Mouse (Mus musculus) hindbrain, embryonic 12.5 days (tissue): Measurements from ENCODE around the gene Spem2. TPM values are rescaled to one million over a fixed set of nuclear protein-coding genes. Genes with fewer than 3 reads are reported as not detected.

Experiments
- ATAC-seq: fragments of 200-750 bp; cut with Nextera tagmentation; 2 replicates; pipeline ENCODE4 v1.8.0; 2017; ENCODE audit warnings: moderate TSS enrichment; ENCODE audit not compliant: low FRiP score
- H3K27ac ChIP-seq: fragments of 300-500 bp; sonication (generic); 2 replicates; pipeline ENCODE4 v1.5.1; 2016; ENCODE audit warnings: mild to moderate bottlenecking
- H3K27me3 ChIP-seq: fragments of 300-500 bp; sonication (generic); 2 replicates; pipeline ENCODE4 v1.6.1; 2016; ENCODE audit warnings: mild to moderate bottlenecking
- H3K36me3 ChIP-seq: fragments of 300-500 bp; sonication (generic); 2 replicates; pipeline ENCODE4 v1.6.1; 2016; ENCODE audit warnings: mild to moderate bottlenecking
- H3K4me1 ChIP-seq: fragments of 300-500 bp; sonication (generic); 2 replicates; pipeline ENCODE4 v1.6.1; 2016
- H3K4me2 ChIP-seq: fragments of 300-500 bp; sonication (generic); replicated peaks from 2 replicates; pipeline ENCODE4 v1.6.1; 2016; ENCODE audit warnings: mild to moderate bottlenecking
- H3K4me3 ChIP-seq: fragments of 300-500 bp; sonication (generic); 2 replicates; pipeline ENCODE4 v1.5.1; 2016; ENCODE audit warnings: mild to moderate bottlenecking
- H3K9ac ChIP-seq: fragments of 300-500 bp; sonication (generic); 2 replicates; pipeline ENCODE4 v1.6.1; 2016; ENCODE audit warnings: mild to moderate bottlenecking, moderate library complexity
- H3K9me3 ChIP-seq: fragments of 300-500 bp; sonication (generic); replicated peaks from 2 replicates; pipeline ENCODE4 v1.6.1; 2016; ENCODE audit warnings: mild to moderate bottlenecking
- WGBS: fragments of 180-500 bp; shearing (Covaris S2); methylation state at CpG from one replicate; pipeline ENCODE4 v1.1.7; 2016; 5-methylcytosine and 5-hydroxymethylcytosine counted together
- polyA plus RNA-seq: library from polyadenylated mRNA; unstranded; fragments of >200 nt; fragmentation: Nextera tagmentation; extraction: Ambion mirVana; gene quantifications from 2 replicates; pipeline ENCODE4 v1.2.1, GENCODE M21; 2016

Spem2 gene
- polyA plus RNA-seq, 1 experiment from 2014 or later, result not detected

DNA sequence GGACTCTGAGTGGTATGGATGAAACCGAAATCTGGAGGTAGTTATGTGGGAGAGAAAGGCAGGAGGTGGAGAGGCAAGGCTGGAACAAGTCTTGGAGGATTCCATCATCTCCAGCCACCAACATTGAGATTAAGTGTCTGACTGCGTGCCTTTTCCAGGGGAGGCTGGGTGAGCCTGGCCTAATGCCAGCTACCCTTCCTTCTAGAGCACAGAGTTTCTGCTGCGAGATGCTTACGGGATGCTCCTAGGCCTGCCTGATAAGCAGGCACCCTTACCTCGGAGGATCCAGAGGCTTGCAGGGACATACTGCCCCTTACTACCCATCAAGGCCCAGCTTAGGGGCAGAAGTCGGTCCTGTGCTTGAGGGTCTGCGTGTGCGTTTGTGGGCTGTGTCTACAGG is 15.3 kb upstream of the Spem2 start:
- H3K9me3 ChIP-seq, result no peaks in the 10 kb centered on the region
- peaks cover 38% of the 10 kb centered on the region for H3K36me3 ChIP-seq
- H3K27ac ChIP-seq, result no peak overlapping the region
- no peak for ATAC-seq
- peaks cover 49% of the 10 kb centered on the region for H3K4me1 ChIP-seq
- peak overlapping the region; percentile 88 for H3K4me3 ChIP-seq
- H3K4me2 ChIP-seq, result peak overlapping the region; percentile 97
- peaks cover 12% of the 10 kb centered on the region; the same call in 1 of the 2 replicates for H3K27me3 ChIP-seq
- WGBS, result 68% methylated on average over 8 of the region's 8 CpGs
- peak overlapping the region; percentile 98 for H3K9ac ChIP-seq

DNA sequence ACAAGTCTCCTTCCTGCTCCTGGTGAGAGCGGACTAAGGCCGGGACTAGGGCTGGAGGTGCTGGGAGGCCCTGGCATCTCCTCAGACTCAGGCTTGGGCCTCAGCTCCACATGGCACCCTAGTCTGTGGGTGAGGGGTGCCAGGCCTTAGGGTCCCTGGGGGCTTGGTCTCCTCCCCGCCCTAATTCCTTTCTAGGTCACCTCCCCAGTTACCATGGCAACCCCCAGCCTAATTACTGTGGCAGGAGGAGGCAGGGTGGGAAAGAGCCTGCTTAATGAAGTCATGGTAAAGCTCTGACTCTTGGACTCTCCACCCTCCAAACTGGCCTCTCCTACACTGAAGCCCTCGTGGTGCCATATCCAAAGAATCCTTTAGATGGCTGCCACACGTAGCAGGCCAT is 10.6 kb upstream of the Spem2 start:
- Histone ChIP-seq H3K36me3 (peaks cover 84% of the 10 kb centered on the region), H3K4me1 (peaks cover 22% of the 10 kb centered on the region), H3K9me3 (no peaks in the 10 kb centered on the region), H3K9ac (no peak overlapping the region), H3K4me2 (no peak overlapping the region), H3K27me3 (0 out of 2 replicates have a peak, but pooled peaks cover 9% of the 10 kb centered on the region), H3K4me3 (no peak overlapping the region), H3K27ac (no peak overlapping the region)
- ATAC-seq, result no peak
- WGBS, result 62% methylated on average over 5 of the region's 5 CpGs

DNA sequence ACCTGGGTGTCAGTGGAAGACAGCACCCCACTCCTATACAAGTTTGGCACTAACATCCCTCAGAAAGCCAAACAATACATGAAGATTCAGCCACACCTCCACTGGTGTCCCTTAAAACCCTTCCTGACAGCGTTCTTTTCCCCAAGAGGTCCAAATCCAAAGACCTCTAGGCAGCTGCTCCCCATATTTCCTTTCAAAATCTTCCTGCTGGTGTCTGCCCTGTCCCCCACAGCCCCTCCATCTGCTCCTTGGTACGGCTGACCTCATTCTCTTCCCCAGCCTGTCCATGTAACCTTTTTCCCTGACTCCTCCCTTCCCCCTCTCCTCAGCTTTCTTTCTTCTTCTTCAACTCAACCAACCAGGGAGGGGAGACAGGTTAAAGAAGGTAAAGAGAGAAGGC is 5.2 kb upstream of the Spem2 start:
- Histone ChIP-seq H3K27me3 (no peaks in the 10 kb centered on the region), H3K4me2 (no peak overlapping the region), H3K4me3 (no peak overlapping the region), H3K9me3 (no peaks in the 10 kb centered on the region), H3K36me3 (peaks cover 46% of the 10 kb centered on the region), H3K27ac (0 out of 2 replicates have a peak overlapping the region, but pooled peaks have one; percentile 7), H3K4me1 (no peaks in the 10 kb centered on the region), H3K9ac (no peak overlapping the region)
- ATAC-seq, result no peak
- WGBS, result 77% methylated on average over 2 of the region's 2 CpGs

DNA sequence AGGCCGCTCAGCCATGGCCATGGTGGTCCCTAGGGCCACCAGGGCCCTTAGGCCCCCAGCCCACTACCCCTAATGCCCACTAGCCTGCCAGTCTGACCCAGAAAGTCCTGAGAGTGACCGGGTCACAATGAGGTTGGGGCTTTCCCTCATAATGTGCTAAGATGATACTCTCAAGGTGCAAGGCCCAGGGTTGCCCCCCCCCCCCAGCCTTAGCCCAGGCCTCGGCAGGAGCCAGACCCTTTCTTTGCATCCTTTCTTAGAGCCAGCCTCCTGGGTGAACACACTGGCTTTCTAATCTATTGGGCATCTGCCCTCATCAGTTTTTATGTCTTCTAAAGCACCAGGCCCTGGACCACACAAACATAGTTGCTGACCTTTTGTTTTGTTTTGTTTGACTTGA is 3.8 kb upstream of the Spem2 start, which contains the start of gene Spem1:
Gene Spem1 (minus strand): TSS at position 101 of the 400 bp plus-strand sequence.
- Histone ChIP-seq H3K9ac (no peak within 1 kb of the TSS), H3K4me2 (no peak within 1 kb of the TSS), H3K4me1 (no peaks in the 10 kb centered on the region)

DNA sequence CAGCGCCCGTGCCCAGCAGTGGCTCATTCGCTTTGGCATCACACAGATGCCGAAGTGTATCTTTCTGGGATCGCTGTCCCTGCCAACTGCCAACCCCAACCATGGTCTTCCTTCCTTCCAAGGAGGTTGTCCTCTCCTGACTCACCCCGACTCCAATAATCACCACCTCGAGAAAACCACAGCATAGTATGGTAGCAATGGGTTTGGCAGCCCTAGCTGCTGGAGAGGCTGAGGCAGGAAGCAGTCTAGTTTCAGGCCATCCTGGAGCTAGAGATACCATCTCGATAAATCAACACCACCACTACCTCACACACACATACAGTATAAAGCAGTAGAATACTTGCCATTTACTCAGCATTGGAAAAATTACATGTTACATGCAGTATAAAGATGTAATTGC is 606 bp upstream of the Spem2 start:
- H3K9ac ChIP-seq, result no peak overlapping the region
- H3K27ac ChIP-seq, result no peak overlapping the region
- no peaks in the 10 kb centered on the region for H3K27me3 ChIP-seq
- H3K9me3 ChIP-seq, result 0 out of 2 replicates have a peak, but pooled peaks cover 10% of the 10 kb centered on the region
- H3K4me1 ChIP-seq, result no peaks in the 10 kb centered on the region
- no peak for ATAC-seq
- no peak overlapping the region for H3K4me2 ChIP-seq
- no peak overlapping the region for H3K4me3 ChIP-seq
- H3K36me3 ChIP-seq, result peaks cover under 1% of the 10 kb centered on the region; the same call in 1 of the 2 replicates
- WGBS, result 90% methylated on average over 8 of the region's 8 CpGs

More for the DNA sequence above, 3.8 kb upstream of the Spem2 start, which contains the start of gene Spem1:
- H3K27ac ChIP-seq, result no peak within 1 kb of the TSS
- H3K27me3 ChIP-seq, result no peaks in the 10 kb centered on the region
- 83% methylated on average over 3 of the region's 3 CpGs for WGBS
- no peak within 1 kb of the TSS for H3K4me3 ChIP-seq
- peaks cover 33% of the 10 kb centered on the region for H3K36me3 ChIP-seq
- no peak for ATAC-seq
- H3K9me3 ChIP-seq, result 0 out of 2 replicates have a peak, but pooled peaks cover 6% of the 10 kb centered on the region

DNA sequence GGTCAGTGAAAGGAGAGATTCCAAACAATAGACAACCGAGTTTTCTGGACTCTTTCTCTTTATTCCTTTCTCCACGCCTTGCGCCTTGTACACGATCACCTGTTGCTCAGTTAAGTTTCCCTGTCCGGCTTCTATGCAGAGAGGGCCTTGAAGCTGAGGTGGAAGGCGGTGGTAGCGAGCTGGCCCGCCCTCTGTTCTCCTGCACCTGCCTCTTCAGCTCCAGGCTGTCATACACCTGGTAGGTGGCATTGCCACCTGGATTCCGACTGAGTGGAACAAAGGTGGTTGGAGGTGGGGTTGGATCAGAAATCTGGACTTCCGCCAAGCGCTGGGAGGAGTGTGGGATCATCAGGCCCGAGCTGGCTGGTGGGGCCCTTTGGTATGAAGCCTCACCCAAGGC is 1.7 kb downstream of the Spem2 start:
- no peak overlapping the region for H3K4me2 ChIP-seq
- no peaks in the 10 kb centered on the region for H3K4me1 ChIP-seq
- no peak overlapping the region for H3K4me3 ChIP-seq
- WGBS, result 95% methylated on average over 12 of the region's 12 CpGs
- no peak overlapping the region for H3K27ac ChIP-seq
- H3K27me3 ChIP-seq, result no peaks in the 10 kb centered on the region
- H3K9me3 ChIP-seq, result 0 out of 2 replicates have a peak, but pooled peaks cover 10% of the 10 kb centered on the region
- no peaks in the 10 kb centered on the region for H3K36me3 ChIP-seq
- ATAC-seq, result no peak
- no peak overlapping the region for H3K9ac ChIP-seq

DNA sequence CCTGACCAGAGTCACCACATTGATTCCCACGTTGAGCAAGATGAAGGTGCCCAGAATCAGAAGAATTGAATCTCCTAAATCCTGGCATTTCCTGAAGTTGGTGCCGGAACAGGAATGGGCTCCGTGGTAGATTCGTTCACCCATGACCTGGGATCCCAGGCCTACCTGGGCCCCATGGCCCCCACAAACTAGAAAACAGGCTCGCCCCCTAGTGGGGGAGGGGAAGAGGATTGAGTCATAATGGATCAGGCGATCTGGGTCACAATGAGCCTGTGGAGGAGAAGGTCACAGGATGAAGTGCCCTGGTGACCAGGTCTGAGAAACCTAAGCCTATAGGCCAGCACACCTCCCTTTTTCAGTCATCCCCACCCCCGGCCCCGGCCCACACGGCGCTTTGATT is 3.1 kb downstream of the Spem2 start, which contains the start of gene Gm39566:
Gene Gm39566 (minus strand): TSS at position 144 of the 400 bp plus-strand sequence.
- no peak for ATAC-seq
- no peak within 1 kb of the TSS for H3K4me3 ChIP-seq
- 54% methylated on average over 10 of the region's 10 CpGs for WGBS
- no peak within 1 kb of the TSS for H3K4me2 ChIP-seq
- H3K9ac ChIP-seq, result no peak within 1 kb of the TSS
- H3K36me3 ChIP-seq, result no peaks in the 10 kb centered on the region
- no peak within 1 kb of the TSS for H3K27ac ChIP-seq
- H3K27me3 ChIP-seq, result no peaks in the 10 kb centered on the region
- H3K9me3 ChIP-seq, result 0 out of 2 replicates have a peak, but pooled peaks cover 10% of the 10 kb centered on the region
- H3K4me1 ChIP-seq, result no peaks in the 10 kb centered on the region

DNA sequence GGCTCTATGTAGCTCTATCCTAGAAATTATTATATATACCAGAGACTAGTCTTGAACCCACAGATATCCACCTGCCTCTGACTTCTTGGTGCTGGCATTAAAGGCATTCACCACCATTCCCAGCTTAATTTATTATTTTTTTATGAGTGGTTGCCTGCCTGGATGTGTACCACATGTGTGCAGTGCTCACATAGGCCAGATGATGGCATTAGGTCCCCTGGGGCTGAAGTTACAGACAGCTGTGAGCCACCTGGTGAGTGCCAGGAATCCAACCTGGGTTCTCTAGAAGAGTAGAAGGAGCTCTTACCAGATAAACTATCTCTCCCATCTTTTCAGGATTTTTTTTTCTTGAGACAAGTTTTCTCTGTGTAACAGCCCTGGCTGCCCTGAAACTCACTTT is 8.0 kb downstream of the Spem2 start:
- Histone ChIP-seq H3K4me2 (no peak overlapping the region), H3K4me3 (no peak overlapping the region), H3K9me3 (0 out of 2 replicates have a peak, but pooled peaks cover 3% of the 10 kb centered on the region), H3K4me1 (no peaks in the 10 kb centered on the region), H3K27ac (no peak overlapping the region), H3K36me3 (no peaks in the 10 kb centered on the region), H3K27me3 (peaks cover 14% of the 10 kb centered on the region), H3K9ac (no peak overlapping the region)
- no peak for ATAC-seq

DNA sequence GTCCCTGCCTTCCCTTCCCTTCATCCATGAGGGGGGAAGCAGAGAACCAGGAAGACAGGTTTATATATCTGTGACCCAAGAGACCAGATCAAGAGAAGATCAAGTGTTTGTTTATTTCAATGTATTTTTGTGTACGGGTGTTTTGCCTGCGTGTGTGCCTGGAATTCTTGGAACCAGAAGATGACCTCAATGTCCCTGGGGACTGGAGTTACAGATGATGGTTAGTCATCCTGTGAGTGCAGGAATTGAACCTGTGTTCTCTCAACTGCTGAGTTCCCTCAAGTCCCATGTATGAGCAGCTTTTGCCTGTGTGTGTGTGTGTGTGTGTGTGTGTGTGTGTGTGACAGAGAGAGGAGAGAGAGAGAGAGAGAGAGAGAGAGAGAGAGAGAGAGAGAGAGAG is 10.6 kb downstream of the Spem2 start:
- peaks cover 23% of the 10 kb centered on the region for H3K4me1 ChIP-seq
- no peaks in the 10 kb centered on the region for H3K36me3 ChIP-seq
- H3K4me2 ChIP-seq, result no peak overlapping the region
- H3K9ac ChIP-seq, result no peak overlapping the region
- H3K27ac ChIP-seq, result no peak overlapping the region
- no peak for ATAC-seq
- WGBS, result 85% methylated on average over 2 of the region's 2 CpGs
- 0 out of 2 replicates have a peak, but pooled peaks cover 3% of the 10 kb centered on the region for H3K9me3 ChIP-seq
- peaks cover 38% of the 10 kb centered on the region for H3K27me3 ChIP-seq
- no peak overlapping the region for H3K4me3 ChIP-seq

DNA sequence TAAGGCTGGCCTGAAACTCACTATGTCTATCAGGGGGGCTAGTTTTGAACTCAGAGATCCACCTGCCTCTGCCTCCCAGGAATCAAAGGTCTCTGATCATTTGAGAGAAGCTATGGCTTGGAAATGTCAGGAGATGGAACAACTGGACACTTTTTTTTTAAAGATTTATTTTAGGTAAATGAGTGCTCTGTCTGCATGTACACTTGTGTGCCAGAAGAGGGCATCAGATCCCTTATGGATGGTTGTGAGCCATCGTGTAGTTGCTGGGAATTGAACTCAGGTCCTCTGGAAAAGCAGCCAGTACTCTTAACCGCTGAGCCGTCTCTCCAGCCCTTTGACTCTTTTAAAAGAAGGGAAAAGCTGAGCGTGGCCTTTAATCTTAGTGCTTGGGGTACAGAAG is 11.9 kb downstream of the Spem2 start:
- H3K27me3 ChIP-seq, result peaks cover 51% of the 10 kb centered on the region
- H3K4me3 ChIP-seq, result no peak overlapping the region
- no peak for ATAC-seq
- H3K4me2 ChIP-seq, result no peak overlapping the region
- no peak overlapping the region for H3K9ac ChIP-seq
- no peaks in the 10 kb centered on the region for H3K36me3 ChIP-seq
- WGBS, result 85% methylated on average over 4 of the region's 4 CpGs
- H3K4me1 ChIP-seq, result peaks cover 36% of the 10 kb centered on the region
- 0 out of 2 replicates have a peak, but pooled peaks cover 3% of the 10 kb centered on the region for H3K9me3 ChIP-seq
- H3K27ac ChIP-seq, result no peak overlapping the region

DNA sequence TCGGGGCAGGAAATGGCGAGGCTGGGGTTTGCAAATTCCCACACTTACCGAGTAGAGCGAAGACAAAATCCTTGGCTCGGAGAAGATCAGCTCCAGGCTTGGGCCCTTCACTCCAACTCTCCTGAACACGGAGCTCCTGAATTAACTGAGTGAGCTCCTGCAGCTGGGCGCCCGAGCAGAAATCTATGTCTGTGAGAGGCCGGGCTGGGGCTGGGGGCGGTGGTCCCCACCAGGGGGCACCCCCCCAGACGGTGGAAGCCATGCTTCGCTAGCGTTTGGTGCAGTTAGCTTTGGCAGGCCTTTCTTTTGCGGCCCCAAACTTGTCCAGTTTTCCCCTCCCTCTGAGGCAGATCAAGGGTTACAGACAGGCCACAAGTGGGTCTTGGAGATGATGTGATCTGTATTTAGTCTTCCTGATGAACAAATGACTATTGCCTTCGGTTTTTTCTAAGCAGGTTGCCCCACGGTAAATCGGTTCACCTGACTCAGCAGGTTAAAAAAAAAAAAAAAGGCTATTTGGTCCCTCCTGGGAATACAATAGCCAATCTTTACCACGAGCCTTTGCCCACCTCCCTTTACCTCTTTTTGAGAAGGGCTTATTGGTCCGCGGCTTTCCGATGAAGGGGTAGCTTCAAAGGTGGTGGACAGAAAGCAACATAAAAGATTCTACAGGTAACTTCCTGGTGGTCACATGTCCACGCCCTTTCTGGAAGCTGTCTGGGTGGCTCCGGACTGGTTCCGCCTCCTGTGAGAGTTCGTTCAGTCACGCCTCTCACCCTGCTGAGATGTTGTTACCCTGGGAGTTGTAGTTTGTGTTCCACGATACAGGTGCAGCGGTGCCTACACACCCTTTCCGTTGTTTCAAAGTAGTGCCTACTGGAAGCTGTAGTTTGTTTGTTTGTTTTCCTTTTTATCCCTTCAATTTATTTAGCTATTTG is 13.0 kb downstream of the Spem2 start, which contains the start of gene Tmem102:
Gene Tmem102 (minus strand): TSS at position 653 of the 938 bp plus-strand sequence.
- H3K4me1 ChIP-seq, result peaks cover 44% of the 10 kb centered on the region
- H3K9me3 ChIP-seq, result 0 out of 2 replicates have a peak, but pooled peaks cover 3% of the 10 kb centered on the region
- peak within 1 kb of the TSS; percentile 8; the same call in 1 of the 2 replicates for H3K4me2 ChIP-seq
- H3K4me3 ChIP-seq, result peak within 1 kb of the TSS; percentile 53
- no peak within 1 kb of the TSS for H3K9ac ChIP-seq
- H3K27ac ChIP-seq, result no peak within 1 kb of the TSS
- ATAC-seq, result no peak
- peaks cover 53% of the 10 kb centered on the region for H3K27me3 ChIP-seq
- WGBS, result 4% methylated on average over 29 of the region's 29 CpGs
- no peaks in the 10 kb centered on the region for H3K36me3 ChIP-seq

DNA sequence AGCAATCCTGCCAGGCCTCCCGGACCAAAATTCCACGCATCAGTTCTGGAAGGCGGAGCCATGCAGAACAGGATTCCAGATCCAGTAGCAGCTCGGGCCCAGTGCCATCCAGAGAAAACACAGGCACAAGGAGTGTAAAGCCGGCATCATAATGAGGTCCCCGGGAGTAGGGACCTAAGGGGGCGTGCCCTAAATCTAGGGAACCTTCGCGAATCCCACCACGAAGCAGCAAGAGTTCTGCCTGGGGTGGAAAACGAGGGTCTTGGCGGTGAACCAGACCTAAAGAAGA is 13.7 kb downstream of the Spem2 start:
- peaks cover 51% of the 10 kb centered on the region for H3K4me1 ChIP-seq
- peak overlapping the region; percentile 53; the same call in 1 of the 2 replicates for H3K4me3 ChIP-seq
- peaks cover 53% of the 10 kb centered on the region for H3K27me3 ChIP-seq
- H3K27ac ChIP-seq, result no peak overlapping the region
- no peak for ATAC-seq
- no peak overlapping the region for H3K9ac ChIP-seq
- H3K4me2 ChIP-seq, result peak overlapping the region; percentile 8; the same call in 1 of the 2 replicates
- 0 out of 2 replicates have a peak, but pooled peaks cover 3% of the 10 kb centered on the region for H3K9me3 ChIP-seq
- no peaks in the 10 kb centered on the region for H3K36me3 ChIP-seq
- WGBS, result 6% methylated on average over 12 of the region's 12 CpGs
